Mouse (Mus musculus): ENCODE measurements around the gene Basp1.
"Not testable (repeated sequence)": the region's sequence is repeated elsewhere in the genome, so short reads cannot be mapped to it uniquely, and the experiment has no call there.

The Basp1 gene

GRCm38 (mm10) chr15:25413378-25413901 lies at the start of gene Basp1:
TSS of gene Basp1 (minus strand) at chr15:25413764.
- CTCF ChIA-PET = interaction anchor here (0.5 kb wide), 1 partner anchor 72 kb away, joined by 12 read pairs; no protein-coding TSS in a partner anchor

DNA sequence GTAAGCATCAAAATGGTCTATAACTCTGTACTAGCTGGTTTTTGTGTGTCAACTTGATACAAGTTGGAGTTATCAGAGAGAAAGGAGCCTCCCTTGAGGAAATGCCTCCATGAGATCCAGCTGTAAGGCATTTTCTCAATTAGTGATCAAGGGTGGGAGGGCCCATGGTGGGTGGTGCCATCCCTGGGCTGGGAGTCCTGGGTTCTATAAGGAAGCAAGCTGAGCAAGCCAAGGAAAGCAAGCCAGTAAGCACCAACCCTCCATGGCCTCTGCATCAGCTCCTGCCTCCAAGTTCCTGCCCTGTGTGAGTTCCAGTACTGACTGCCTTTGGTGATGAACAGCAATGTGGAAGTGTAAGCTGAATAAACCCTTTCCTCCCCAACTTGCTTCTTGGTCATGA lies 49.5 kb upstream of the Basp1 start:
- CTCF ChIA-PET = not testable (repeated sequence)

- CTCF ChIA-PET = no interaction called here
Measured at GRCm38 (mm10) chr15:25462056-25462762, 48.6 kb upstream of the Basp1 start.

DNA sequence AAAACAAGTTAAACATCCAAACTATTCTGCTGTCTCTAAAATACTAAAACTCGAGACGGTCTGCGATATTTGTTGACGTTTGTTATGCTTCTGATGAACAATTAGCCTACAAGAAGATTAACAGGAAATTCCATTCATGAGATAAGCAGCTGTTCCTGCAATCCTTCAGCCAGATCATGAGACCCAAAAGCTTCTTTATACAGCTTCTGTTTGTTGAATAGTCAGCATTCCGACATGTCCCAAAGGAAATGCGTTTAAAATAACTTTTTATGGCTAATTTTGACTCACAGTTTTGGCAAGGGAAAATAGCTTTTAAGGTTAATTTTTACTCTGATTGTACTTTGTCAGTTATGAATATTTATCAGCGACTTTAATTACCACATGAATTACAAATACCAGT lies 46.3 kb upstream of the Basp1 start:
- CTCF ChIA-PET = no interaction called here

DNA sequence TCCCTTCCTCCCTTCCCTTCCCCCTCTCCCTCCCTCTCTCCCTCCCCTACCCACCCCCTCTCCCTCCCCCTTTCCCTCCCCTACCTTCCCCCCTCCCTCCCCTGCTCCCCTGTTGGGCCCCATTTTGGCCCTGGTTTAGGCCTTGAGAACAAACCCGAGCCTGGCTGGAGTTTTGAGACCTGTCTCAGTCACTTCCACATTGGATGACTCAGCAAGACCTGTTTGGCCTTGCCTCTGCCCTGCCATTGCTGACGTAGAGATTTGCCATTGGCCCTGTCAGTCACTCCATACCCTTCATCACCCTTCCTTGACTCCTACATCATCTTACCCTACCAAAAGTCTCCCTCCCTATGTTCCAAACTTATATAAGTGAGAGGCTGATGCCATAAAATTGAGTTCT lies 43.9 kb upstream of the Basp1 start:
- CTCF ChIA-PET = no interaction called here

DNA sequence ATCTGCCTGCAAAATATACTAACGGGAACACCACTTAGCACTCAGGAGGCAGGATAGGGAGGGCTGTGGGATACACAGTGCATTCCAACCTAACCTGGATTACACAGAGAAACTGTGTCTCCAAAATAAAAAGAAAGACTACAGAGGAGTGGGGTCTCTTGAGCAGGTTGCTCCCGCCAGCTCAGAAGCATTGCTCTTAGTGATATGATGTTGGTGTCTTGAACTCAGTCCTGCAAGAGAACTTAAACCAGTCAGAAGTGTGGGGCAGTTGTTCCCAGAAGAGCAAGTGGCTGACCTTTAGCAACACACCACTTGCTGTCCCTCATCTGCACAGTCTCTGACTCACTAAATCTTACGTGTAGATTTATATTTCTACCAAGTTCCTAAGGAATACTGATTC lies 40.0 kb upstream of the Basp1 start:
- CTCF ChIA-PET = no interaction called here

DNA sequence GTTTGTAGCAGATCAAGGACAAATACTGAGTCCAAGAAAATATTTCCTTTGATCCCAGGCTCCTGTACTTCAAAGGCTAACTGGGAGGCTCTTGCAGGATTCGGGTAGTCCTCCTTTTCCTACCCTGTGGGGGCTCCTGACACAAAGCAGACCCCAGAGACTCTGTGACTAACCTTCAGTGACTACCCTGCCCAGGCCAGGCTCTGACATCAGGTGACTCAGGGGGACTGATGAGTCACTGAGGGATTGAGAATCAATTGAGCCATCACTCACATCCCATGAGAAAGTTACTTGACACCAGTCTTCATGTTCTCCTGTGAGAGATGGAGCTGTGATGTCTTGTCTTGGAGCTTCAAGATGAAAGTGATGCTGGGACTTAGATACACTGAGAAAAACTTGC lies 35.8 kb upstream of the Basp1 start:
- CTCF ChIA-PET = no interaction called here

DNA sequence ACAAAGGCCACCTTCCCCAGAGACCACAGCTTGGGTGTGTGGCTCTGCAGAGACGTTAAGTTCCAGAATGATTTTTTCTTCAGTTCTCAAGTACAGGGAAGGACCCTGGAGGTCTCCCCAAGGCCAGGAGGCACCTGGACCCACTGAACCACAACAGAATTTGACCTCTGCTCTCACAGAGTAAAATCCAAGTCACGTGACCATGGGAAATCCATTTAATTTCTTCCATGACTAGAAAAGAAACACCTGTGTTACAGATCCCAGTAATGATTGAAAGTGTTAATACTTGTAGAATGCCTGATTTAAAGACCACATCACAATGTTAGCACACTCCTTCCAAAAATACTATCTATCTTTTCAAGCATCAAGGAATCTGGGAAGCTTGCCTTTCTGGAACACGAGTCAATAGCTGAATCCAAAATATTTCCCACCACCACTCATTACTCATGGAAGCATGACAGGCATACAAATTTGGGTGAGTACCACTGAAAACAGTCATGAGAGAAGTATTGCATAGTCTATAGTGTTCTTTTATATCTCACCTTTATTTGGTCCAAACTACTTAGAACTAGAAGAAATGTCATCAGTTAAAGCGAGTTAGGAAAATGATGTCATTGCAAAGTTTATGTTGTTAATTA lies 35.3 kb upstream of the Basp1 start:
- CTCF ChIA-PET = no interaction called here

- CTCF ChIA-PET = no interaction called here
Measured at GRCm38 (mm10) chr15:25447136-25447535, 33.6 kb upstream of the Basp1 start.

- CTCF ChIA-PET = no interaction called here
Measured at GRCm38 (mm10) chr15:25446155-25446487, 32.6 kb upstream of the Basp1 start.

- CTCF ChIA-PET = no interaction called here
Measured at GRCm38 (mm10) chr15:25445361-25446154, 32.0 kb upstream of the Basp1 start.

DNA sequence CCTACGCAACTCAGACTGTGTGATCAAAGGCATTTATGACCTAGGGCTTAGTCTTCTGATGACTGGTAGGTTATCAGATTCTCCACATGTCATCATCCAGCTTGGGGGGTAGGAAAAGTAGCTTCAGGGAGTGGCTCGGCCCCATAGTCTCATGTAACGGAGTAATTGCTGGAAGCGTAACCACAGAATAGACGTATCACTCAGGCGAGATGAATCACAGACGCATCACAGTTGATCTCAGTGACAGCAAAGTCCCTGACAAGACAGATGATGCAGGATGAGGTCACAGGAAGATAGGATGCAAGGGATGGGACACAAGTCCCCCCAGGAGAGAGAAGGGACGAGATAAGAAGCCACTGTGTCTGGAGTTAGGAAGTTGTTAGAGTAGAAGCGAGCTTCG lies 30.6 kb upstream of the Basp1 start:
- CTCF ChIA-PET = interaction anchor here (0.6 kb wide), 1 partner anchor 1802 kb away, joined by 4 read pairs; no protein-coding TSS in a partner anchor

- CTCF ChIA-PET = no interaction called here
Measured at GRCm38 (mm10) chr15:25443140-25443790, 29.7 kb upstream of the Basp1 start.

DNA sequence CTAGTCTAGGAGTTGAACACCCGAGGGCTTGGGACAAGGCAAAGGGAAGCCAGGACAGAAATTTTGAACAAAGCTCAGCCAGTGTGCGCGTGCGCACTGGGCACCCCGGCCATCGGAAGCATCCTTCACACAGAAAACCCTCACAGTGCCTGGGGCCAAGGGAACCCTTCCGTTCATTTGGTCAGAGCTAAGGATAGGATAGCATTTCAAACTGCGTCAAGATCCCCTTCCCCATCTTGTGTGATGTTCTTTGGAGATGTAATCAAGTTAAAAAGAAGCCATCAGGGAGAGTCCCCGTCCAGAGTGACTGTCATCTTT lies 28.3 kb upstream of the Basp1 start:
- CTCF ChIA-PET = interaction anchor here (1.4 kb wide), 1 partner anchor 276 kb away, joined by 6 read pairs; no protein-coding TSS in a partner anchor

DNA sequence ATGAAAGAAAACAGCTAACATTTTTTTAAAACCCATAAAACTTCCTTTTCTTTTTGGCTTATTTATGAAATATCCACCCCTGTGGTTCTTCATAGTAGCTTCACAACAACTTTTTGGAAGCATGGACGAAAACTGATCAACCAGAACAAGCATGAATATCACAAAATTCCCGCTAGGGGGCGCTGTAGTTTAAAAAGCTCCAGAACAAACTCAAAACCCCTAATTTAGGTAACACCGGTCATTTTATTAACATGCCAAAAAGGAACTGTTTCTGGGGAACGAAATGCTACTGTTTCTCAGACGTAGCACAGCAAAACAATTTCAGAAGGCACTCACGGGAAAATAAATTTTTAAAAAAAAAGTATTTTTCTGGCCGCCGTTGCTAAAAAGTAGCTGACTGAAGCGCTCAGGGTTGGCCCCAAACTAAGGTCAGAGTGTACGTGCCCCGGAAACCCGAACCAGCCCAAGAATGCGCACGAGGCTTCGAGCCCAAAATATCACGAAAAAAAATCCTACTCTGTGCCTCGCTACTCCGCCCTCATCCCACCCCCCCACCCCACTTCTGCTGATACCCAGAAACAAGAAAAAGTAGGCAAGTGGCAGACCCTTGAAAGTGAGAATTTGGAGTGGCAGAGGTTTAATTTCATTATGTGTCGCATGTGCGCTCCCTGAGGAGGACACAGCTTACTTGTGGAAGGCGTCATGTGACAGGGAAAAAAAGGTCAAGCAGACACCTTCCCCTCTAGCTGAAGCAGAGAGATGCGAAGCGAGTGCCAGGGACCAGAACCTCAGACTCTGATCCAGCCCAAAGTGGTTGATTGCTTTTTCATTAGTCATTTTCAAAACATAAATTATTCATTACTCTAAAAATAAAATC lies 27.7 kb upstream of the Basp1 start:
- CTCF ChIA-PET = interaction anchor here (0.7 to 1.4 kb wide), 3 partner anchors 27 to 342 kb away, joined by 3 to 6 read pairs (median 6); no protein-coding TSS in a partner anchor

DNA sequence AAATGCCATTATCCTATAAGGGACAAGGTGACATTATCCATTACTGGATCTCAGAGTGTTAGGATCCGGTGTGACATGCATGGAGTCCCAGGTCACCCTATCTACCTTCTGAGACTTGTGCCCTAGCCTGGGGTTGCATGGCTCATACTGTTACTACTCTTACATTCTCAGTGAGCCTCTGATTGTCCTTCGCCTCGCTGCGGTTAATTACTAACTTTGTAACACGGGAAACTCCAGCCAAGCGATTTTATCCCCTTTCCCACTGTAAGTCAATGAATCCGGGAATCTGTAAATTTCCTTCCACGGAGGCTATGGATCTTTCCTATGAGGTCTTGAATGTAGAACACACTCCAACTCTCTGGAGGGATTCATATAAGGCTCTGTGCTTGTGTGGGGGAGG lies 26.8 kb upstream of the Basp1 start:
- CTCF ChIA-PET = interaction anchor here (1.0 to 1.4 kb wide), 2 partner anchors 26 to 277 kb away, joined by 6 read pairs; no protein-coding TSS in a partner anchor

DNA sequence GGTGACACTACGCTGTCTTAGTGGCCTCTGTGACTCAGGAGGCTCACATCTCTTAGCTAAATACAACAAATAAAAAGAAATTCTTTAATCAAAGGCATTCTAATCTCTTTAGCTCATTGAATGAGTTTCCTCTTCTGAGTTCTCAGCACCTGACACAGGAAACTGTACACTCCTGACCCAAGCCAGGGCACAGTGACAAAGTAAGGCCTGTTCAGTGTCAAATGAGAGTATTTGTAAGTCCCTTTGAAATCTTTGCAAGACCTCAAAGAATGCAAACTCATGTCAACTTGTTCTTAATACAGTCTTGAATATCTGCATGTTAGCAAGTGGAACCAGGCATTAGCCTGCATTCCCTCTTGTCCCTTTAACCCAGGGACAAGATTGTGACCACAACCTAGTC lies 18.8 kb upstream of the Basp1 start:
- CTCF ChIA-PET = interaction anchor here (0.6 kb wide), 1 partner anchor 820 kb away, joined by 12 read pairs; no protein-coding TSS in a partner anchor

DNA sequence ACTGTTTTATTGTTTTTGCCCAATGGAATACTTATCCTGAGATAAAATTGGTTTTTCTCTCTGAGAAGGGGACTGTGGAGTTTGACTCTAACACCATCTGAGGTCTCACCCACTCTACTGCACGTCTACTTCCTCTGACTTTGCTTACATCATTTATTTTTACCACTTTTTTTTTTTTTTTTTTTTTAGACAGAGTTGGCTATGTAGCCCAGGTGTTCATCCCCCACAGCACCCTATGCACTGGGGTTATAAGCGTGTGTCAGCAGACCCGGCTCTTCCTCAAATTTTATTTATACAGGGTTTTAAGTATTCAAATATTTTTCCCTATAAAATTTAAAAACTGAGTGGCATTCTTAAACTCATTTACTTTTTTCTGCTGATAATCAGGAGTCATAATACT lies 16.6 kb upstream of the Basp1 start:
- CTCF ChIA-PET = no interaction called here

DNA sequence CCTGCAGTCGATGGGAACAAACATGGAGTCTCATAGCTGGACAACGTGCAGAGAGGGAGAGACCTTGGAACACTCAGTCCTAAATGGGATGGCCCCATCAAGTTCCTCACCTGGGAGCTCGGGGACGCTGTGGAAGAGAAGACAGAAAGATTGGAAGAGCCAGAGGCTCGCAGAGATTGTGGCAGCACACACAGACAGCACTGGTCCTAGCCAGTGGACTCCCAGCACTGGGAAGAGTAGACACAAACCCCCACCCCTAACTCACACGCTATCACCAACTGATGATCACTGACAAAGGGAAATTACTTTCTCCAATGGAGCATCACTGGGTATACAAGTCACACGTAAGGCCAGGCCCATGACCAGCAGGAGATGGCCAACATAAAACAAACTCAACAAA lies 15.4 kb upstream of the Basp1 start:
- CTCF ChIA-PET = no interaction called here

DNA sequence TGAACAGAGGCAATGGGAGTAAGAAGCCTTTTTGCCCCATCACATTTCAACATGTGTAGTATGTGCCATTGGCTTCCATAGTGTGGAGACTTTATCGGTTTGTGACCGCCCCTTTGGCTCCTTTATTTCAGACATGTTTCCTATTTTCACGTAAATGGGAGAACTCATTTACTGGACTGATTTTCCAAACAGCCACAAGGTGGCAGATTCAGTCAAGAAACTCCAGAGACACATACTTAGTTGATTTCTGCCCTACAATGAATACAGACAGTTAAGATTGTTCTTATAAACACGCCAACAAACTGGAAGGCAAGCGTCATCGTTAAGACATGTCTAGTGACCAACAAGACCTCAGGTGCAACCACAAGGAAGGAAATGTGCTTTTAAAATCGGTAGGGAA lies 15.0 kb upstream of the Basp1 start:
- CTCF ChIA-PET = no interaction called here

- CTCF ChIA-PET = no interaction called here
Measured at GRCm38 (mm10) chr15:25420266-25420665, 6.7 kb upstream of the Basp1 start.
